Mouse (Mus musculus): ENCODE data around the gene Irgq. TPM values are rescaled to one million over a fixed set of nuclear protein-coding genes. Genes with fewer than 3 reads are reported as not detected.
"Not testable (repeated sequence)": the region's sequence is repeated elsewhere in the genome, so short reads cannot be mapped to it uniquely, and the experiment has no call there.

The Irgq gene
- polyA plus RNA-seq, 1 experiment, result 17.4 TPM

DNA sequence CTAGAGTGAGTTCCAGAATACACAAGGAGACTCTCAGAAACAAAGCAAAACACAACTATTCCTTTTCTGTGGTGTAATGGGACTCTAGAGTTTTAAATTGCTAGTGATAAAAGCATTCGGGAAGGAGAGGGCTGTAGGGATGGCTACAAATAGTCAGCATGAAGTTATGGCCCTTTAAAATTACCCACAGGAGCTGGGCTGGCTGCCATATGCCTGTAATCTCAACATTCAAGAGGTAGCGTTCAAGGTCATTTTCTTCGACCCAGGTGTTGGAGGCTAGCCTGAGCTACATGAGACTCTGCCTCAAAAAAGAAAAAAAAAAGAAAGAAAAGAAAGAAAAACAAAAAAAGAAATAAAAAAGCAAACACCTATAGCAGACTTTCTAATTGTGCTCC lies 24.4 kb upstream of the Irgq start:
- H3ac ChIP-seq (ENCODE audit: control insufficient read depth, insufficient read length), result peak overlapping the region; percentile 82
- TF ChIP-seq TCF3 (IDR thresholded peaks at IDR 0.05; ENCODE audit: insufficient read length, low read depth), result no peak
- TF ChIP-seq USF1 (IDR thresholded peaks at IDR 0.05; ENCODE audit: low read depth), result no peak
- no peak for TF ChIP-seq MYOG (IDR thresholded peaks at IDR 0.05; ENCODE audit: control insufficient read depth in 1 of 3, insufficient read depth in 1 of 3, insufficient read length in 2 of 3, low read depth in 2 of 3)
- no peak for TF ChIP-seq TCF12 (IDR thresholded peaks at IDR 0.05; ENCODE audit: insufficient read depth, poor library complexity, severe bottlenecking)
- TF ChIP-seq SRF (IDR thresholded peaks at IDR 0.05; ENCODE audit: control insufficient read depth, insufficient read length, low read depth), result no peak
- TF ChIP-seq MAX (IDR thresholded peaks at IDR 0.05; ENCODE audit: low read depth), result no peak
- TF ChIP-seq E2F4 (IDR thresholded peaks at IDR 0.05; ENCODE audit: insufficient read depth), result no peak
- TF ChIP-seq POLR2A (IDR thresholded peaks at IDR 0.05; ENCODE audit: insufficient read length, low read depth), result no peak
- no peak for TF ChIP-seq POLR2AphosphoS2 (IDR thresholded peaks at IDR 0.05; ENCODE audit: insufficient read length, low read depth)
- no peak for TF ChIP-seq MYOD1 (IDR thresholded peaks at IDR 0.05; ENCODE audit: control insufficient read depth in 1 of 3, insufficient read length in 2 of 3, low read depth in 2 of 3)
- no peak for TF ChIP-seq CEBPB (IDR thresholded peaks at IDR 0.05; ENCODE audit: insufficient read depth, poor library complexity, severe bottlenecking)
- no peak for TF ChIP-seq REST (IDR thresholded peaks at IDR 0.05; ENCODE audit: insufficient read depth, insufficient read length)
- peaks cover 20% of the 10 kb centered on the region for H3K79me2 ChIP-seq (ENCODE audit: control insufficient read depth, insufficient read depth)
- peak overlapping the region; percentile 90 for H3K4me2 ChIP-seq (ENCODE audit: low read depth)
- H3K4me3 ChIP-seq, result peak overlapping the region; percentile 80
- no peaks in the 10 kb centered on the region for H3K27me3 ChIP-seq (ENCODE audit: control insufficient read depth, insufficient read depth, insufficient read length)
- no peaks in the 10 kb centered on the region for H3K36me3 ChIP-seq (ENCODE audit: control insufficient read depth, insufficient read depth)

DNA sequence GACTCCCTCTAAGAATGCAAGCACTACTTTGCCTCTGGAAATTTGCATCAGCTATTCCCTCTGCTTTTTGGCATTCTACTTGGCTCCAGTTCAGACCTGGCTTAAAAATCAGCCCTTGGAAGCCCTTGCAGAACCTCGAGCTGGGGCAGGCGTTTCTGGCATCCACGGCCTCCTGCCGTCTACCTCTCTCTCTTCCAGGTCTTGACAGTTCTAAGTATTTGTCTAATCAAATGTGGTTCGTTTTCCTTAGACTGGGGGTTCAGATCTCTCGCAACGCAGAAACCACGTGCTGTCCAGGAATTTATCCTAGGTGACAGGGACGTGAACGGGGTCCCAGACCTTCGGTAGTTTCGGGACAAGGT lies 24.0 kb upstream of the Irgq start:
- Histone ChIP-seq H3K4me2 (ENCODE audit: low read depth) (peak overlapping the region; percentile 90), H3K4me3 (peak overlapping the region; percentile 80), H3ac (ENCODE audit: control insufficient read depth, insufficient read length) (peak overlapping the region; percentile 82), H3K27me3 (ENCODE audit: control insufficient read depth, insufficient read depth, insufficient read length) (no peaks in the 10 kb centered on the region), H3K79me2 (ENCODE audit: control insufficient read depth, insufficient read depth) (peaks cover 20% of the 10 kb centered on the region), H3K36me3 (ENCODE audit: control insufficient read depth, insufficient read depth) (no peaks in the 10 kb centered on the region)
- no peak for TF ChIP-seq TCF3 (IDR thresholded peaks at IDR 0.05; ENCODE audit: insufficient read length, low read depth)
- peak; percentile 6 for TF ChIP-seq USF1 (IDR thresholded peaks at IDR 0.05; ENCODE audit: low read depth)
- no peak for TF ChIP-seq POLR2A (IDR thresholded peaks at IDR 0.05; ENCODE audit: insufficient read length, low read depth)

DNA sequence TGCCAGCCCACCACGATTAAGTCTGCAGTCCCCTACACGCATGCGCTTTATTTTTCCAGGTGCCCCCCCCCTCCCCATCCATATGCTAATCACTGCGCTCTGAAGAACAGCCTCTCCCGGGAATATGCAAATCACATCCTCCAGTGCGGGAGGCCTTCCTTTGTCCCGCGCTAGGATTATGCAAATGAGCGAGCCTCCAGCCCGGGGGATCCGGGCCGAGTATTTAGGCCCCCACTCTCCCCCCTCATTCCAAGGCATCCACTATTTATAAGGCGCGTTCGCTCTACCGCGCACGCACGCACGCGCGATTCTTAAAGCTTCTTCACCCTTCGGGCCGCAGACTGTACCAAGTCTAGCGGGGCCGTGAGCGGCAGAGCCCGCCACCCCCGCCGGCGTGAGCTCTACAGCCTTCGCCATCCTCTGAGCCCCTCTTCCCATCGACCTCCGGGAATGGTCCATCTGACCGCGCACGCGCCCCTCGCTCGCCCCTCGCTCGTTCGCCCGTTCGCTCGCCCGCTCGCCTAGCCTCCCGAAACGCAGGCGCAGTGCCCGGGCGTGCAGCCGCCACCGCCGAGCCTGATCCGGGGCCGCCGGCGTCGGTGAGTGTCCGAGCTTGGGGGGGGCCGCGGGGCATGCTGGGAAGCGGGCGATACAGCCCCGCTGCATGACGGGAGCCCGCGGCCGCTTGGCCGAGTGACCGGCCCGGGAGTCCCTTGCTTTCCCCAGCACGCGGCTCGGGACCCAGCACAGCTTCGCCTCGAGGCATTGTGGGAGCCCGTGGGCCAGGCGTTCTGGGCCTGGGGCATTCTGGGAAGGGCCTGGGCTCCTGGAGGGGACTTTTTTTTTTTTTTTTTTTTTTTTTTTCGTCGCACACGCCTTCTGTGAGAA lies 23.4 kb upstream of the Irgq start, which contains the start of gene Zfp428:
Gene Zfp428 (plus strand): TSS at position 169 of the 888 bp plus-strand sequence.
- H3K79me2 ChIP-seq (ENCODE audit: control insufficient read depth, insufficient read depth), result peaks cover 20% of the 10 kb centered on the region
- H3ac ChIP-seq (ENCODE audit: control insufficient read depth, insufficient read length), result peak within 1 kb of the TSS; percentile 82
- H3K4me2 ChIP-seq (ENCODE audit: low read depth), result peak within 1 kb of the TSS; percentile 90
- peak within 1 kb of the TSS; percentile 80 for H3K4me3 ChIP-seq
- H3K27me3 ChIP-seq (ENCODE audit: control insufficient read depth, insufficient read depth, insufficient read length), result no peaks in the 10 kb centered on the region
- no peaks in the 10 kb centered on the region for H3K36me3 ChIP-seq (ENCODE audit: control insufficient read depth, insufficient read depth)
- peak; percentile 59 for TF ChIP-seq E2F4 (IDR thresholded peaks at IDR 0.05; ENCODE audit: insufficient read depth)
- TF ChIP-seq MYOG (IDR thresholded peaks at IDR 0.05; ENCODE audit: control insufficient read depth in 1 of 3, insufficient read depth in 1 of 3, insufficient read length in 2 of 3, low read depth in 2 of 3), result peak in 1 of 3 experiments; percentile 33
- no peak for TF ChIP-seq MAX (IDR thresholded peaks at IDR 0.05; ENCODE audit: low read depth)
- TF ChIP-seq POLR2AphosphoS2 (IDR thresholded peaks at IDR 0.05; ENCODE audit: insufficient read length, low read depth), result peak; percentile 88
- no peak for TF ChIP-seq TCF12 (IDR thresholded peaks at IDR 0.05; ENCODE audit: insufficient read depth, poor library complexity, severe bottlenecking)

DNA sequence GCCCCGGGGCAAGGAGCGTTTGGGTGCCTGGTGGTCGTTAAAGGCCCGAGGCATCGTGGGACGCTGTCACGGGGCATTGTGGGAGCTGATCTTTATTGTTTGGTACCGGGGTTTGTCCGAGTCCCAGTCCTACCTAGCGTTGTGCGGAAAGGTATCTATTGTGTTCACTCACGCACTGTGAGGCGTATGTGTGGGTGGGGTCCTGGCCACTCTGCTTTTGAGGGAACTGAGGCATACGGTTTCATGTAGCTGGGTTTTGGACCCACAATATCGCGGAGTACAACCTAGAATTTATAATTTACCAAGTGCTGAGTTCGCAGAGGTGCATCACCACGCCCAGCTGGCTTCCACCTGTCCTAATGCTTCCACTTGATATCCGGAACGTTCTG lies 22.8 kb upstream of the Irgq start:
- Histone ChIP-seq H3K27me3 (ENCODE audit: control insufficient read depth, insufficient read depth, insufficient read length) (no peaks in the 10 kb centered on the region), H3K79me2 (ENCODE audit: control insufficient read depth, insufficient read depth) (peaks cover 20% of the 10 kb centered on the region), H3K4me2 (ENCODE audit: low read depth) (peak overlapping the region; percentile 73), H3K4me3 (peak overlapping the region; percentile 80), H3K36me3 (ENCODE audit: control insufficient read depth, insufficient read depth) (no peaks in the 10 kb centered on the region), H3ac (ENCODE audit: control insufficient read depth, insufficient read length) (peak overlapping the region; percentile 82)
- TF ChIP-seq SRF (IDR thresholded peaks at IDR 0.05; ENCODE audit: control insufficient read depth, insufficient read length, low read depth), result no peak
- TF ChIP-seq E2F4 (IDR thresholded peaks at IDR 0.05; ENCODE audit: insufficient read depth), result no peak
- no peak for TF ChIP-seq MAX (IDR thresholded peaks at IDR 0.05; ENCODE audit: low read depth)
- TF ChIP-seq REST (IDR thresholded peaks at IDR 0.05; ENCODE audit: insufficient read depth, insufficient read length), result no peak
- TF ChIP-seq MYOG (IDR thresholded peaks at IDR 0.05; ENCODE audit: control insufficient read depth in 1 of 3, insufficient read depth in 1 of 3, insufficient read length in 2 of 3, low read depth in 2 of 3), result no peak
- TF ChIP-seq TCF12 (IDR thresholded peaks at IDR 0.05; ENCODE audit: insufficient read depth, poor library complexity, severe bottlenecking), result no peak
- no peak for TF ChIP-seq USF1 (IDR thresholded peaks at IDR 0.05; ENCODE audit: low read depth)
- TF ChIP-seq MYOD1 (IDR thresholded peaks at IDR 0.05; ENCODE audit: control insufficient read depth in 1 of 3, insufficient read length in 2 of 3, low read depth in 2 of 3), result no peak
- no peak for TF ChIP-seq POLR2AphosphoS2 (IDR thresholded peaks at IDR 0.05; ENCODE audit: insufficient read length, low read depth)
- no peak for TF ChIP-seq TCF3 (IDR thresholded peaks at IDR 0.05; ENCODE audit: insufficient read length, low read depth)
- TF ChIP-seq CEBPB (IDR thresholded peaks at IDR 0.05; ENCODE audit: insufficient read depth, poor library complexity, severe bottlenecking), result no peak
- no peak for TF ChIP-seq POLR2A (IDR thresholded peaks at IDR 0.05; ENCODE audit: insufficient read length, low read depth)

DNA sequence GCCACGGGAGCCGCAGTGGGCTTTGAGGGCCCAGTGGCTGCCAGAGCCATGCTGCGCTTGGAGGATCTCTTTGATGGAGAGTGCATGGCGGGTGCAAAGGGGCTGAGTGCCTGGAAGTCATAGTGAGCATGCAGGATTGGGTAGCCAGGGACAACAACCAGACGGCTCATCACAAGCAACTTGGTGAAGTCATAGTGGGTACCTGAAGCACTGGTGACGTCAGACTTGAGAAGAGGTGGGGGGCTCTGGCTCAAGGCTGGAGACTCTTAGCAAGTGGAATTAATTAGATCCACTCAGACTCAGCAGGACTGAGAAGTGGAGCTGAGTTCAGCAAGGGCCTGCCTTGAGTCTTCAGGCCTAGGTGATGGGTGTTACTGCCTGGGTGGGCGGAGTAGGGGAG lies 18.1 kb upstream of the Irgq start, which contains the start of gene AC161166.1:
Gene AC161166.1 (minus strand): TSS at position 101 of the 400 bp plus-strand sequence.
- no peaks in the 10 kb centered on the region for H3K36me3 ChIP-seq (ENCODE audit: control insufficient read depth, insufficient read depth)

DNA sequence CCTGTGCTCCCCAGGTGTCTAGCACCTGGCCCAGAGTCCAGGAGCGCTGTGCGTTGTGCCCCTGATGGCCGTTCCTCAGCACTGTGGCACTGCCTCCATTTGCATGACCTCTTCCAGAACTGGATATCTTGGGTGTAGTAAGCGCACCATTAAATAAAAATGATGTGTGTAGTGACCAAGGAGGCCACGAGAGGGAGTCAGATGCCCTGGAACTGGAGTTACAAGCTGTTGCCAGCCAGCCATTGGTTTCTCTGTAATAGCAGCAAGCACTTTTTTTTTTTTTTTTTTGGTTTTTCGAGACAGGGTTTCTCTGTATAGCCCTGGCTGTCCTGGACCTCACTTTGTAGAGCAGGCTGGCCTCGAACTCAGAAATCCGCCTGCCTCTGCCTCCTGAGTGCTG lies 14.2 kb upstream of the Irgq start:
- H3ac ChIP-seq (ENCODE audit: control insufficient read depth, insufficient read length); H3K4me3 ChIP-seq: not testable (repeated sequence)

More for the DNA sequence above, 18.1 kb upstream of the Irgq start, which contains the start of gene AC161166.1:
- H3K27me3 ChIP-seq (ENCODE audit: control insufficient read depth, insufficient read depth, insufficient read length), result no peaks in the 10 kb centered on the region
- no peak within 1 kb of the TSS for H3ac ChIP-seq (ENCODE audit: control insufficient read depth, insufficient read length)
- no peak within 1 kb of the TSS for H3K4me3 ChIP-seq
- H3K4me2 ChIP-seq (ENCODE audit: low read depth), result no peak within 1 kb of the TSS
- TF ChIP-seq TCF3 (IDR thresholded peaks at IDR 0.05; ENCODE audit: insufficient read length, low read depth), result no peak
- TF ChIP-seq E2F4 (IDR thresholded peaks at IDR 0.05; ENCODE audit: insufficient read depth), result no peak
- no peak for TF ChIP-seq REST (IDR thresholded peaks at IDR 0.05; ENCODE audit: insufficient read depth, insufficient read length)
- TF ChIP-seq USF1 (IDR thresholded peaks at IDR 0.05; ENCODE audit: low read depth), result no peak
- TF ChIP-seq POLR2AphosphoS2 (IDR thresholded peaks at IDR 0.05; ENCODE audit: insufficient read length, low read depth), result no peak
- TF ChIP-seq SRF (IDR thresholded peaks at IDR 0.05; ENCODE audit: control insufficient read depth, insufficient read length, low read depth), result no peak
- TF ChIP-seq TCF12 (IDR thresholded peaks at IDR 0.05; ENCODE audit: insufficient read depth, poor library complexity, severe bottlenecking), result no peak
- TF ChIP-seq MYOD1 (IDR thresholded peaks at IDR 0.05; ENCODE audit: control insufficient read depth in 1 of 3, insufficient read length in 2 of 3, low read depth in 2 of 3), result no peak
- TF ChIP-seq CEBPB (IDR thresholded peaks at IDR 0.05; ENCODE audit: insufficient read depth, poor library complexity, severe bottlenecking), result no peak
- TF ChIP-seq MYOG (IDR thresholded peaks at IDR 0.05; ENCODE audit: control insufficient read depth in 1 of 3, insufficient read depth in 1 of 3, insufficient read length in 2 of 3, low read depth in 2 of 3), result no peak
- no peak for TF ChIP-seq MAX (IDR thresholded peaks at IDR 0.05; ENCODE audit: low read depth)
- TF ChIP-seq POLR2A (IDR thresholded peaks at IDR 0.05; ENCODE audit: insufficient read length, low read depth), result no peak
- H3K79me2 ChIP-seq (ENCODE audit: control insufficient read depth, insufficient read depth), result peaks cover 15% of the 10 kb centered on the region

More for the DNA sequence above, 14.2 kb upstream of the Irgq start:
- H3K4me2 ChIP-seq (ENCODE audit: low read depth); H3K27me3 ChIP-seq (ENCODE audit: control insufficient read depth, insufficient read depth, insufficient read length); H3K36me3 ChIP-seq (ENCODE audit: control insufficient read depth, insufficient read depth); H3K79me2 ChIP-seq (ENCODE audit: control insufficient read depth, insufficient read depth): not testable (repeated sequence)

Data from myocyte (in vitro differentiated cells).